Mouse (Mus musculus) MEL (cell line): ENCODE data around the gene Cep170. TPM values are rescaled to one million over a fixed set of nuclear protein-coding genes. Genes with fewer than 3 reads are reported as not detected.
A peak's percentile ranks its signal among the peaks of the same experiment; 100 is the strongest.

ENCODE experiments used
- DNase-seq: peaks from one replicate; pipeline ENCODE4 v3.0.0; 2011; ENCODE audit warnings: low read depth, low spot score
- H3K27ac ChIP-seq: 2 replicates; pipeline ENCODE4 v1.5.1; 2012; ENCODE audit warnings: low read depth, mild to moderate bottlenecking, control low read depth, low read length, moderate library complexity; ENCODE audit not compliant: control insufficient read depth
- H3K27me3 ChIP-seq, 2 experiments: fragments of 150-350 bp in 1 of 2; sonication (generic) in 1 of 2; 2 replicates each; pipeline ENCODE4 v1.6.1; 2012; ENCODE audit warnings: low read length in 2 of 2, mild to moderate bottlenecking in 2 of 2, improper control_type of control experiment in 1 of 2, moderate library complexity in 1 of 2; ENCODE audit not compliant: insufficient read depth in 2 of 2, control insufficient read depth in 1 of 2
- H3K36me3 ChIP-seq, 2 experiments: 2 replicates each; pipeline ENCODE4 v1.6.1; 2012 to 2014; ENCODE audit warnings: low read length in 2 of 2, improper control_type of control experiment in 1 of 2, inconsistent platforms in 1 of 2, mild to moderate bottlenecking in 1 of 2; ENCODE audit not compliant: insufficient read depth in 2 of 2, control insufficient read depth in 1 of 2
- H3K4me1 ChIP-seq, 2 experiments: fragments of 150-350 bp in 1 of 2; sonication (generic) in 1 of 2; 2 replicates each; pipeline ENCODE4 v1.6.1; 2012; ENCODE audit warnings: low read length in 2 of 2, improper control_type of control experiment in 1 of 2, mild to moderate bottlenecking in 1 of 2; ENCODE audit not compliant: insufficient read depth in 2 of 2, control insufficient read depth in 1 of 2
- H3K4me3 ChIP-seq, 2 experiments: fragments of 150-350 bp in 1 of 2; sonication (generic) in 1 of 2; 2 replicates each; pipeline ENCODE4 v1.5.1; 2012; ENCODE audit warnings: low read depth in 2 of 2, low read length in 2 of 2, mild to moderate bottlenecking in 2 of 2, moderate library complexity in 2 of 2, control low read depth in 1 of 2, improper control_type of control experiment in 1 of 2; ENCODE audit not compliant: control insufficient read depth in 1 of 2, insufficient read depth in 1 of 2
- H3K79me2 ChIP-seq: 2 replicates; pipeline ENCODE4 v1.6.1; 2012; ENCODE audit warnings: mild to moderate bottlenecking, low read length, moderate library complexity; ENCODE audit not compliant: control insufficient read depth, poor library complexity, insufficient read depth
- H3K9ac ChIP-seq: 2 replicates; pipeline ENCODE4 v1.6.1; 2012; ENCODE audit warnings: low read depth, mild to moderate bottlenecking, control low read depth, low read length, moderate library complexity; ENCODE audit not compliant: control insufficient read depth, poor library complexity, severe bottlenecking
- H3K9me3 ChIP-seq: fragments of 150-350 bp; sonication (generic); replicated peaks from 2 replicates; pipeline ENCODE4 v1.6.1; 2012; ENCODE audit warnings: mild to moderate bottlenecking, low read length, improper control_type of control experiment, moderate library complexity; ENCODE audit not compliant: insufficient read depth
- BHLHE40 ChIP-seq: IDR thresholded peaks from 2 replicates; pipeline ENCODE4 v1.6.1; 2012; ENCODE audit warnings: low read depth, mild to moderate bottlenecking, inconsistent platforms, low read length, improper control_type of control experiment, borderline replicate concordance
- CHD1 ChIP-seq: IDR thresholded peaks from 2 replicates; pipeline ENCODE4 v1.6.1; 2012; ENCODE audit warnings: low read depth, mild to moderate bottlenecking, inconsistent platforms, low read length, improper control_type of control experiment
- CHD2 ChIP-seq: IDR thresholded peaks from 2 replicates; pipeline ENCODE4 v1.6.1; 2011; ENCODE audit warnings: low read length, improper control_type of control experiment
- CTCF ChIP-seq, 3 experiments: IDR thresholded peaks in 2 of 3; conservative IDR thresholded peaks in 1 of 3; 2 replicates each; pipeline ENCODE4 v1.5.1; 2011 to 2012; ENCODE audit warnings: low read length in 3 of 3, low read depth in 2 of 3, mild to moderate bottlenecking in 2 of 3, improper control_type of control experiment in 1 of 3, inconsistent platforms in 1 of 3, mixed read lengths in 1 of 3, moderate library complexity in 1 of 3; ENCODE audit not compliant: control insufficient read depth in 1 of 3, insufficient read depth in 1 of 3, poor library complexity in 1 of 3, severe bottlenecking in 1 of 3
- E2F4 ChIP-seq: IDR thresholded peaks from 2 replicates; pipeline ENCODE4 v1.6.1; 2011; ENCODE audit warnings: low read depth, low read length, improper control_type of control experiment, borderline replicate concordance
- ELF1 ChIP-seq: IDR thresholded peaks from 2 replicates; pipeline ENCODE4 v1.6.1; 2014; ENCODE audit warnings: low read depth, mild to moderate bottlenecking, inconsistent platforms, low read length, improper control_type of control experiment, moderate library complexity
- EP300 ChIP-seq, 2 experiments: IDR thresholded peaks; 2 replicates each; pipeline ENCODE4 v1.6.1; 2011; ENCODE audit warnings: improper control_type of control experiment in 2 of 2, low read length in 2 of 2, low read depth in 1 of 2, mild to moderate bottlenecking in 1 of 2
- ETS1 ChIP-seq: IDR thresholded peaks from 2 replicates; pipeline ENCODE4 v1.6.1; 2012; ENCODE audit warnings: low read depth, mild to moderate bottlenecking, inconsistent platforms, low read length, improper control_type of control experiment, moderate library complexity
- GABPA ChIP-seq: IDR thresholded peaks from 2 replicates; pipeline ENCODE4 v1.6.1; 2012; ENCODE audit warnings: low read depth, mild to moderate bottlenecking, inconsistent platforms, low read length, improper control_type of control experiment, moderate library complexity
- GATA1 ChIP-seq: IDR thresholded peaks from 2 replicates; pipeline ENCODE4 v1.6.1; 2011; ENCODE audit warnings: low read depth, low read length, improper control_type of control experiment
- HCFC1 ChIP-seq: IDR thresholded peaks from 2 replicates; pipeline ENCODE4 v1.6.1; 2012; ENCODE audit warnings: low read depth, mild to moderate bottlenecking, inconsistent platforms, low read length, improper control_type of control experiment, moderate library complexity
- JUND ChIP-seq: IDR thresholded peaks from 2 replicates; pipeline ENCODE4 v1.6.1; 2011; ENCODE audit warnings: low read depth, mild to moderate bottlenecking, improper control_type of control experiment, low read length
- MAFK ChIP-seq: IDR thresholded peaks from 2 replicates; pipeline ENCODE4 v1.6.1; 2011; ENCODE audit warnings: low read depth, mild to moderate bottlenecking, low read length, improper control_type of control experiment, borderline replicate concordance
- MAX ChIP-seq: IDR thresholded peaks from 2 replicates; pipeline ENCODE4 v1.6.1; 2011; ENCODE audit warnings: low read length, improper control_type of control experiment
- MAZ ChIP-seq: IDR thresholded peaks from 2 replicates; pipeline ENCODE4 v1.6.1; 2012; ENCODE audit warnings: low read depth, mild to moderate bottlenecking, inconsistent platforms, low read length, improper control_type of control experiment
- MEF2A ChIP-seq: IDR thresholded peaks from 2 replicates; pipeline ENCODE4 v1.6.1; 2014; ENCODE audit warnings: low read depth, mild to moderate bottlenecking, inconsistent platforms, low read length, improper control_type of control experiment; ENCODE audit not compliant: poor library complexity, insufficient replicate concordance, severe bottlenecking; ENCODE audit errors: extremely low read depth
- MXI1 ChIP-seq: IDR thresholded peaks from 2 replicates; pipeline ENCODE4 v1.6.1; 2011; ENCODE audit warnings: mild to moderate bottlenecking, low read depth, low read length, improper control_type of control experiment
- MYB ChIP-seq: IDR thresholded peaks from 2 replicates; pipeline ENCODE4 v1.6.1; 2011; ENCODE audit warnings: mild to moderate bottlenecking, low read depth, low read length, improper control_type of control experiment
- NELFE ChIP-seq: IDR thresholded peaks from 2 replicates; pipeline ENCODE4 v1.6.1; 2011; ENCODE audit warnings: low read depth, low read length, improper control_type of control experiment
- NRF1 ChIP-seq: IDR thresholded peaks from 2 replicates; pipeline ENCODE4 v1.6.1; 2014; ENCODE audit warnings: low read depth, mild to moderate bottlenecking, inconsistent platforms, low read length, improper control_type of control experiment, moderate library complexity; ENCODE audit not compliant: poor library complexity, insufficient read depth, severe bottlenecking
- POLR2A ChIP-seq, 2 experiments: IDR thresholded peaks; 2 replicates each; pipeline ENCODE4 v1.6.1; 2011 to 2012; ENCODE audit warnings: low read length in 2 of 2, mild to moderate bottlenecking in 2 of 2, control low read depth in 1 of 2, improper control_type of control experiment in 1 of 2, low read depth in 1 of 2, moderate library complexity in 1 of 2; ENCODE audit not compliant: control insufficient read depth in 1 of 2, insufficient read depth in 1 of 2, poor library complexity in 1 of 2
- POLR2AphosphoS2 ChIP-seq: IDR thresholded peaks from 2 replicates; pipeline ENCODE4 v1.6.1; 2011; ENCODE audit warnings: low read length, improper control_type of control experiment
- POLR2AphosphoS5 ChIP-seq: IDR thresholded peaks from 2 replicates; pipeline ENCODE4 v1.6.1; 2012; ENCODE audit warnings: low read depth, borderline replicate concordance, mild to moderate bottlenecking, inconsistent platforms, low read length, moderate library complexity, mixed read lengths
- RAD21 ChIP-seq: IDR thresholded peaks from 2 replicates; pipeline ENCODE4 v1.6.1; 2011; ENCODE audit warnings: mild to moderate bottlenecking, low read depth, low read length, improper control_type of control experiment
- RCOR1 ChIP-seq: IDR thresholded peaks from 2 replicates; pipeline ENCODE4 v1.6.1; 2012; ENCODE audit warnings: low read depth, mild to moderate bottlenecking, inconsistent platforms, low read length, improper control_type of control experiment
- SIN3A ChIP-seq: IDR thresholded peaks from 2 replicates; pipeline ENCODE4 v1.6.1; 2012; ENCODE audit warnings: low read length, improper control_type of control experiment, inconsistent platforms
- SMC3 ChIP-seq: IDR thresholded peaks from 2 replicates; pipeline ENCODE4 v1.6.1; 2011; ENCODE audit warnings: low read depth, low read length, improper control_type of control experiment
- TAL1 ChIP-seq: IDR thresholded peaks from 2 replicates; pipeline ENCODE4 v1.6.1; 2012; ENCODE audit warnings: mild to moderate bottlenecking, inconsistent platforms, low read length, moderate library complexity, mixed read lengths
- TBP ChIP-seq: IDR thresholded peaks from 2 replicates; pipeline ENCODE4 v1.8.0; 2011; ENCODE audit warnings: low read depth, low read length, improper control_type of control experiment
- TCF12 ChIP-seq: IDR thresholded peaks from 2 replicates; pipeline ENCODE4 v1.6.1; 2014; ENCODE audit warnings: low read depth, mild to moderate bottlenecking, inconsistent platforms, low read length, improper control_type of control experiment, moderate library complexity
- UBTF ChIP-seq: IDR thresholded peaks from 2 replicates; pipeline ENCODE4 v1.6.1; 2012; ENCODE audit warnings: low read depth, mild to moderate bottlenecking, inconsistent platforms, low read length, improper control_type of control experiment, moderate library complexity, borderline replicate concordance; ENCODE audit not compliant: insufficient read depth
- USF1 ChIP-seq: IDR thresholded peaks from 2 replicates; pipeline ENCODE4 v1.6.1; 2014; ENCODE audit warnings: low read depth, mild to moderate bottlenecking, inconsistent platforms, low read length, improper control_type of control experiment, moderate library complexity
- USF2 ChIP-seq, 2 experiments: IDR thresholded peaks; 2 replicates each; pipeline ENCODE4 v1.6.1; 2011 to 2012; ENCODE audit warnings: improper control_type of control experiment in 2 of 2, low read length in 2 of 2, borderline replicate concordance in 1 of 2, inconsistent platforms in 1 of 2, low read depth in 1 of 2, mild to moderate bottlenecking in 1 of 2; ENCODE audit not compliant: insufficient read depth in 1 of 2
- ZC3H11A ChIP-seq: IDR thresholded peaks from 2 replicates; pipeline ENCODE4 v1.6.1; 2012; ENCODE audit warnings: low read depth, mild to moderate bottlenecking, inconsistent platforms, low read length, improper control_type of control experiment
- ZKSCAN1 ChIP-seq: IDR thresholded peaks from 2 replicates; pipeline ENCODE4 v1.6.1; 2012; ENCODE audit warnings: low read depth, mild to moderate bottlenecking, inconsistent platforms, low read length, improper control_type of control experiment, moderate library complexity
- ZMIZ1 ChIP-seq: IDR thresholded peaks from 2 replicates; pipeline ENCODE4 v1.6.1; 2012; ENCODE audit warnings: low read depth, mild to moderate bottlenecking, inconsistent platforms, low read length, improper control_type of control experiment, moderate library complexity
- ZNF384 ChIP-seq: IDR thresholded peaks from 2 replicates; pipeline ENCODE4 v1.6.1; 2012; ENCODE audit warnings: low read depth, mild to moderate bottlenecking, inconsistent platforms, low read length, improper control_type of control experiment
- polyA plus RNA-seq, 2 experiments: library from polyadenylated mRNA; stranded (reverse) in 1 of 2; unstranded in 1 of 2; fragments of >175 nt in 1 of 2; fragments of >200 nt in 1 of 2; gene quantifications; 2 replicates each; pipeline versions ENCODE4 v1.2.1 to v1.2.4; 2012; ENCODE audit warnings: low replicate concordance in 2 of 2, low read depth in 1 of 2; ENCODE audit not compliant: insufficient read length in 2 of 2, insufficient read depth in 1 of 2, missing spikeins in 1 of 2
- total RNA-seq: library from RNA; depleted of rRNA; stranded (reverse); fragments of 300-350 nt; gene quantifications from 2 replicates; pipeline ENCODE4 v1.2.3, GENCODE M21; 2012; rRNA removed

Gene Cep170
- total RNA-seq (9.2 and 10.8 TPM in 2 replicates), polyA plus RNA-seq (100 to 1,000 TPM in 1 of 2 experiments, 10 to 100 TPM in 1; 13.9 to 423 TPM)

- DNase-seq: peak; percentile 96
- Histone ChIP-seq H3K4me1 (peaks cover 0 to 6% of the 10 kb centered on the region in 2 experiments; a peak in 1 of 4 replicates), H3K36me3 (peaks cover 0 to 20% of the 10 kb centered on the region in 2 experiments; a peak in 2 of 4 replicates), H3K9me3 (no peaks in the 10 kb centered on the region), H3K9ac (peak within 1 kb of the TSS; percentile 93), H3K79me2 (peaks cover 30% of the 10 kb centered on the region), H3K4me3 (peak within 1 kb of the TSS; percentile 79 to 88), H3K27me3 (no peaks in the 10 kb centered on the region), H3K27ac (peak within 1 kb of the TSS; percentile 98)
- TF ChIP-seq SIN3A: no peak
- no peak for TF ChIP-seq MYB
- 0 out of 2 replicates have a peak, but pooled peaks have one; percentile 7 for TF ChIP-seq ELF1
- peak; percentile 9; the same call in 1 of the 2 replicates for TF ChIP-seq MAZ
- TF ChIP-seq POLR2A (IDR thresholded peaks at IDR 0.05; ENCODE audit: control insufficient read depth in 1 of 2, insufficient read depth in 1 of 2, low read depth in 1 of 2, low read length in 2 of 2, poor library complexity in 1 of 2): peak; percentile 33 to 52; a peak in 2 of 4 replicates
- TF ChIP-seq MAFK: no peak
- no peak for TF ChIP-seq POLR2AphosphoS2
- no peak for TF ChIP-seq JUND
- peak; percentile 24; the same call in 1 of the 2 replicates for TF ChIP-seq TCF12
- no peak for TF ChIP-seq GABPA
- no peak for TF ChIP-seq USF1
- no peak for TF ChIP-seq CHD1
- TF ChIP-seq RCOR1: no peak
- no peak for TF ChIP-seq ZKSCAN1
- TF ChIP-seq GATA1: no peak
- no peak for TF ChIP-seq ZMIZ1
- TF ChIP-seq NRF1: peak; percentile 97
- no peak for TF ChIP-seq POLR2AphosphoS5
- no peak for TF ChIP-seq TBP
- 0 out of 2 replicates have a peak, but pooled peaks have one; percentile 5 for TF ChIP-seq ETS1
- TF ChIP-seq CHD2: no peak
- 0 out of 4 replicates have a peak, but pooled peaks of 1 of the 2 experiments have one; percentile 33 for TF ChIP-seq EP300 (IDR thresholded peaks at IDR 0.05; ENCODE audit: low read depth in 1 of 2, low read length in 2 of 2)
- TF ChIP-seq MEF2A: no peak
- no peak; the same call in 1 of the 2 replicates for TF ChIP-seq E2F4
- TF ChIP-seq BHLHE40: no peak
- TF ChIP-seq ZNF384: no peak
- no peak for TF ChIP-seq SMC3
- peak; percentile 37; the same call in 1 of the 2 replicates for TF ChIP-seq MAX
- no peak for TF ChIP-seq ZC3H11A
- TF ChIP-seq RAD21: no peak
- TF ChIP-seq HCFC1: peak; percentile 76
- no peak for TF ChIP-seq UBTF
- TF ChIP-seq MXI1: no peak; the same call in 1 of the 2 replicates
- peak; percentile 74; the same call in 1 of the 2 replicates for TF ChIP-seq NELFE
- no peak for TF ChIP-seq CTCF (IDR thresholded peaks at IDR 0.05 in 2 of 3, conservative IDR thresholded peaks at IDR 0.05 in 1 of 3; ENCODE audit: control insufficient read depth in 1 of 3, insufficient read depth in 1 of 3, low read depth in 2 of 3, low read length in 3 of 3, poor library complexity in 1 of 3, severe bottlenecking in 1 of 3)
- no peak for TF ChIP-seq USF2 (IDR thresholded peaks at IDR 0.05; ENCODE audit: borderline replicate concordance in 1 of 2, insufficient read depth in 1 of 2, low read depth in 1 of 2, low read length in 2 of 2)
- TF ChIP-seq TAL1: no peak
Observed at GRCm38 (mm10) chr1:176814036-176814420, at the start of gene Cep170. TSS of gene Cep170 (minus strand) at chr1:176814067.
